Mouse (Mus musculus): ENCODE measurements around the gene Dlg2. TPM values are rescaled to one million over a fixed set of nuclear protein-coding genes. Genes with fewer than 3 reads are reported as not detected.

Dlg2 gene
- polyA plus RNA-seq, 1 experiment from 2014 or later = 2.3 TPM

- no peaks in the 10 kb centered on the region for H3K27me3 ChIP-seq
- no peak overlapping the region for H3K4me2 ChIP-seq
- H3K9ac ChIP-seq (replicated peaks) = no peak overlapping the region
- no peaks in the 10 kb centered on the region for H3K4me1 ChIP-seq (replicated peaks)
- no peak for ATAC-seq (ENCODE audit: insufficient number of reproducible peaks, insufficient read depth, low FRiP score, low TSS enrichment, low read depth)
- H3K36me3 ChIP-seq = no peaks in the 10 kb centered on the region
- WGBS = 81% methylated on average over 3 of the region's 3 CpGs
- no peaks in the 10 kb centered on the region for H3K9me3 ChIP-seq
- no peak overlapping the region for H3K27ac ChIP-seq
- no peak overlapping the region for H3K4me3 ChIP-seq (replicated peaks)
Observed at GRCm38 (mm10) chr7:91098521-91098920, 622.0 kb downstream of the Dlg2 start.

GRCm38 (mm10) chr7:91109575-91109974, 633.1 kb downstream of the Dlg2 start:
- Histone ChIP-seq H3K4me2 (no peak overlapping the region), H3K9me3 (no peaks in the 10 kb centered on the region), H3K9ac (replicated peaks) (no peak overlapping the region), H3K27me3 (no peaks in the 10 kb centered on the region), H3K36me3 (no peaks in the 10 kb centered on the region), H3K4me1 (replicated peaks) (no peaks in the 10 kb centered on the region), H3K27ac (no peak overlapping the region), H3K4me3 (replicated peaks) (no peak overlapping the region)
- ATAC-seq (ENCODE audit: insufficient number of reproducible peaks, insufficient read depth, low FRiP score, low TSS enrichment, low read depth) = no peak
- 75% methylated on average over 3 of the region's 3 CpGs for WGBS

GRCm38 (mm10) chr7:91132128-91132527, 655.7 kb downstream of the Dlg2 start:
- 85% methylated on average over 4 of the region's 4 CpGs for WGBS

DNA sequence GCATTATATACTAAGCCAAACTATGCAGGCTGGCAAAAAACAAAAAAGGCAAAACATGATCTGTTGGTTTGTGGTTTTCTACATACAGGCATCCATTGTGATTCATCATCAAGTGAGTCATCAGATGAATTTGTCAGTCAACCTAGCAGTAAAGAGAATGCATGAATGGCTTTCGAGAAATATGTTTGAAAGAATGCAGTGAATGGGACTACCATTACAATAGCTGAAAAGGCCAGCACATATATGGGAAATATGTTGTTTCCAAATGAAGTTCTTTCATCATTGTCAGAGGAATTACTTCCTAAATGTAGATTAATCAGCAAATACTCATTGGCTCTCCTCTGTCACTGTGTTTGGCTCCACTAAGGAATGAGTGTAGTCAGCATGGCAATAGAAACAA, 677.6 kb downstream of the Dlg2 start:
- Histone ChIP-seq H3K9ac (replicated peaks) (no peak overlapping the region), H3K4me3 (replicated peaks) (no peak overlapping the region), H3K27me3 (no peaks in the 10 kb centered on the region), H3K4me1 (replicated peaks) (no peaks in the 10 kb centered on the region), H3K9me3 (no peaks in the 10 kb centered on the region), H3K4me2 (no peak overlapping the region), H3K27ac (no peak overlapping the region), H3K36me3 (no peaks in the 10 kb centered on the region)
- ATAC-seq (ENCODE audit: insufficient number of reproducible peaks, insufficient read depth, low FRiP score, low TSS enrichment, low read depth) = no peak
- 83% methylated on average over 1 of the region's 1 CpGs for WGBS

More at GRCm38 (mm10) chr7:91132128-91132527, 655.7 kb downstream of the Dlg2 start:
- ATAC-seq (ENCODE audit: insufficient number of reproducible peaks, insufficient read depth, low FRiP score, low TSS enrichment, low read depth) = no peak
- no peaks in the 10 kb centered on the region for H3K4me1 ChIP-seq (replicated peaks)
- no peak overlapping the region for H3K9ac ChIP-seq (replicated peaks)
- H3K27ac ChIP-seq = no peak overlapping the region
- no peak overlapping the region for H3K4me2 ChIP-seq
- H3K36me3 ChIP-seq = no peaks in the 10 kb centered on the region
- no peaks in the 10 kb centered on the region for H3K27me3 ChIP-seq
- H3K9me3 ChIP-seq = no peaks in the 10 kb centered on the region
- H3K4me3 ChIP-seq (replicated peaks) = no peak overlapping the region

- no peak overlapping the region for H3K4me3 ChIP-seq (replicated peaks)
- no peak overlapping the region for H3K27ac ChIP-seq
- ATAC-seq (ENCODE audit: insufficient number of reproducible peaks, insufficient read depth, low FRiP score, low TSS enrichment, low read depth) = no peak
- no peak overlapping the region for H3K4me2 ChIP-seq
- no peaks in the 10 kb centered on the region for H3K36me3 ChIP-seq
- no peaks in the 10 kb centered on the region for H3K9me3 ChIP-seq
- no peaks in the 10 kb centered on the region for H3K27me3 ChIP-seq
- no peaks in the 10 kb centered on the region for H3K4me1 ChIP-seq (replicated peaks)
- WGBS = 91% methylated on average over 5 of the region's 5 CpGs
- no peak overlapping the region for H3K9ac ChIP-seq (replicated peaks)
Observed at GRCm38 (mm10) chr7:91159144-91159543, 682.7 kb downstream of the Dlg2 start.

GRCm38 (mm10) chr7:91161643-91162175, 685.2 kb downstream of the Dlg2 start:
- WGBS = 78% methylated on average over 2 of the region's 2 CpGs
- no peak for ATAC-seq (ENCODE audit: insufficient number of reproducible peaks, insufficient read depth, low FRiP score, low TSS enrichment, low read depth)
- H3K9ac ChIP-seq (replicated peaks) = no peak overlapping the region

DNA sequence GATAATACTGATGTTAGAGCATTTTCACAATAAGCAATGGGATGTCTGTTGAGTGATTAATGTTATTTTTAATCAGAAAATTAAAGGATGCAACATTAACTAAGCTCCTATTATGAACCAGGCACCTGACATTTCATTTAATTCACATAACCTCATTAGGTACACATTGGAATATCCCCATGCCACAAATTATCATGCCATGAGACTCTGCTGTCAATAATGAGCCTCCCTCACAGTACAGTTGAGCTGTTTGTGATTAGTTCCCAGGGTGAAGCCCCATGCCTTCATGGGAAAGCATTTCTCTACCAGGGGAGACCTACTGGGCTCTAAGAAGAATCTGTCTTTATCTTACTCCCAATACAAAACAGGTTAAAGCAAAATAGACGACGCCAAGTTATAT, 697.1 kb downstream of the Dlg2 start:
- no peaks in the 10 kb centered on the region for H3K27me3 ChIP-seq
- WGBS = 95% methylated on average over 2 of the region's 2 CpGs
- H3K27ac ChIP-seq = no peak overlapping the region
- H3K4me2 ChIP-seq = no peak overlapping the region
- H3K9me3 ChIP-seq = no peaks in the 10 kb centered on the region
- no peak overlapping the region for H3K4me3 ChIP-seq (replicated peaks)
- no peaks in the 10 kb centered on the region for H3K36me3 ChIP-seq
- no peaks in the 10 kb centered on the region for H3K4me1 ChIP-seq (replicated peaks)
- no peak overlapping the region for H3K9ac ChIP-seq (replicated peaks)
- no peak for ATAC-seq (ENCODE audit: insufficient number of reproducible peaks, insufficient read depth, low FRiP score, low TSS enrichment, low read depth)

More at GRCm38 (mm10) chr7:91161643-91162175, 685.2 kb downstream of the Dlg2 start:
- no peaks in the 10 kb centered on the region for H3K36me3 ChIP-seq
- H3K27me3 ChIP-seq = no peaks in the 10 kb centered on the region
- H3K27ac ChIP-seq = no peak overlapping the region
- H3K4me2 ChIP-seq = no peak overlapping the region
- no peaks in the 10 kb centered on the region for H3K4me1 ChIP-seq (replicated peaks)
- H3K4me3 ChIP-seq (replicated peaks) = no peak overlapping the region
- H3K9me3 ChIP-seq = no peaks in the 10 kb centered on the region

- 96% methylated on average over 2 of the region's 2 CpGs for WGBS
- H3K4me3 ChIP-seq (replicated peaks) = no peak overlapping the region
- H3K4me2 ChIP-seq = no peak overlapping the region
- no peak overlapping the region for H3K27ac ChIP-seq
- H3K4me1 ChIP-seq (replicated peaks) = no peaks in the 10 kb centered on the region
- no peak overlapping the region for H3K9ac ChIP-seq (replicated peaks)
- no peaks in the 10 kb centered on the region for H3K27me3 ChIP-seq
- no peak for ATAC-seq (ENCODE audit: insufficient number of reproducible peaks, insufficient read depth, low FRiP score, low TSS enrichment, low read depth)
- H3K9me3 ChIP-seq = no peaks in the 10 kb centered on the region
- H3K36me3 ChIP-seq = no peaks in the 10 kb centered on the region
Observed at GRCm38 (mm10) chr7:91188211-91188610, 711.7 kb downstream of the Dlg2 start.

- ATAC-seq (ENCODE audit: insufficient number of reproducible peaks, insufficient read depth, low FRiP score, low TSS enrichment, low read depth) = no peak
- H3K27ac ChIP-seq = no peak overlapping the region
- H3K36me3 ChIP-seq = no peaks in the 10 kb centered on the region
- H3K9ac ChIP-seq (replicated peaks) = no peak overlapping the region
- no peaks in the 10 kb centered on the region for H3K27me3 ChIP-seq
- H3K4me1 ChIP-seq (replicated peaks) = no peaks in the 10 kb centered on the region
- H3K9me3 ChIP-seq = no peaks in the 10 kb centered on the region
- H3K4me3 ChIP-seq (replicated peaks) = no peak overlapping the region
- H3K4me2 ChIP-seq = no peak overlapping the region
- WGBS = 85% methylated on average over 1 of the region's 1 CpGs
Observed at GRCm38 (mm10) chr7:91199372-91199771, 722.9 kb downstream of the Dlg2 start.

DNA sequence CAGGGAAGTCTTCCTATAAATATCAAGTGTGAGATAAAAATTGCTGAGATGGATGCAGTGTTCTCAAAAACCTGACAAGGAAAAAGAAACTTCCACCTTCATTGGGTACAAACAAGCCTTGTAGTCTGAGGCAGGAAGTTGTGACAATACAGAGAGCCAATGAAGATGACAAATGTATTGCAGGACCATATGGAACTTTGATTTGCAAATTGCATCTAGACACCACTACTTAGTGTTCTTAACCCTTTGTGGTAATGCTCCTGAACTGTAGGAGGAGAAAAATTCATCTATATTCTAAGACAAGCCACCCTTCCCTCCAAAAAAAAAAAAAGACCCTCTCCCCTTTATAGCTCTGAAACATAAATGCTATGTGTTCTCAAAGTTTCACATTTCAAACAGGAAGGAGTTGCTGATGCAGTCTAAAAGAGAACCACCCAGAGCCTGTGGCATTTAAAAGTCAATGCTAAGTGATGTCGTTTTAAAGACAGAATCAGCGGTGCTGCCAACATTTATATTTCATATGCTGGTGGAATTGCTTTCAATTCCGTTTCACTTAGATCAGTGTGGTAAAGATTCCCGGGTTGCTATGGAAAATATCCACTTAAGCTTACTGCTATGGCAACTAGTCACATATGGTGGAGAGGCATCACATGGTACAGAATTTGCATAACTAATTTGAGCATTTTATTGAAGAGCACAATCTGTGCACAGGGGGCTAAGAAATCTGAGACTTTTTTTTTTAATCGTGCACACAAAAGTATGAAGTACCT, 731.8 kb downstream of the Dlg2 start:
- H3K9me3 ChIP-seq = no peaks in the 10 kb centered on the region

DNA sequence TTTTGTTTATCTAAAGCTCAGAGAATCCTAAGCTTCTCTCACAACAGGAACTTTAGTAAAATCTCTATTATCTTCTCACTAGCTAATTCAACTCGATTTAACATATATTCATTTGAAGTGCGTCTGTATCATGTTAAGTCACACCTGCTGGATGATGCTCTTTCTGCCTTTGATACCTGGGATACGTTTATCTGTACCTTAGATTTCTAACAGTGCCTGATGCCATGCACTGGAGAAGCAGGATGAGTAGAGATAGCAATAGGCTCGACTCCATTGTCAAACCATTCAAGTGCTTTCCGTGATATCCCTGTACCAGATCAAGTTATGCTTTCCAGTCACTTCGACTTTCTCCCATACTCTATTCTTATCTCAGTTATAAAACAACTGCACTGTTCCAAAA, 732.5 kb downstream of the Dlg2 start:
- no peaks in the 10 kb centered on the region for H3K36me3 ChIP-seq
- ATAC-seq (ENCODE audit: insufficient number of reproducible peaks, insufficient read depth, low FRiP score, low TSS enrichment, low read depth) = no peak
- no peaks in the 10 kb centered on the region for H3K4me1 ChIP-seq (replicated peaks)
- no peak overlapping the region for H3K4me2 ChIP-seq
- H3K9ac ChIP-seq (replicated peaks) = no peak overlapping the region
- H3K27ac ChIP-seq = no peak overlapping the region
- 79% methylated on average over 6 of the region's 6 CpGs for WGBS
- H3K9me3 ChIP-seq = no peaks in the 10 kb centered on the region
- H3K27me3 ChIP-seq = no peaks in the 10 kb centered on the region
- H3K4me3 ChIP-seq (replicated peaks) = no peak overlapping the region

More for the DNA sequence above, 731.8 kb downstream of the Dlg2 start:
- H3K9ac ChIP-seq (replicated peaks) = no peak overlapping the region
- no peaks in the 10 kb centered on the region for H3K36me3 ChIP-seq
- H3K4me1 ChIP-seq (replicated peaks) = no peaks in the 10 kb centered on the region
- no peak overlapping the region for H3K27ac ChIP-seq
- ATAC-seq (ENCODE audit: insufficient number of reproducible peaks, insufficient read depth, low FRiP score, low TSS enrichment, low read depth) = no peak
- no peaks in the 10 kb centered on the region for H3K27me3 ChIP-seq
- WGBS = 73% methylated on average over 5 of the region's 5 CpGs
- no peak overlapping the region for H3K4me2 ChIP-seq
- H3K4me3 ChIP-seq (replicated peaks) = no peak overlapping the region

- Histone ChIP-seq H3K4me3 (replicated peaks) (no peak overlapping the region), H3K27me3 (no peaks in the 10 kb centered on the region), H3K27ac (no peak overlapping the region), H3K9ac (replicated peaks) (no peak overlapping the region), H3K4me1 (replicated peaks) (no peaks in the 10 kb centered on the region), H3K4me2 (no peak overlapping the region), H3K9me3 (no peaks in the 10 kb centered on the region), H3K36me3 (no peaks in the 10 kb centered on the region)
- no peak for ATAC-seq (ENCODE audit: insufficient number of reproducible peaks, insufficient read depth, low FRiP score, low TSS enrichment, low read depth)
- WGBS = 96% methylated on average over 1 of the region's 1 CpGs
Observed at GRCm38 (mm10) chr7:91212236-91212635, 735.8 kb downstream of the Dlg2 start.
